Mouse (Mus musculus): ENCODE data around the gene Gm8677. TPM values are rescaled to one million over a fixed set of nuclear protein-coding genes. Genes with fewer than 3 reads are reported as not detected.

The Gm8677 gene
- not detected in 2 replicates for polyA plus RNA-seq (2012; rRNA removed)

DNA sequence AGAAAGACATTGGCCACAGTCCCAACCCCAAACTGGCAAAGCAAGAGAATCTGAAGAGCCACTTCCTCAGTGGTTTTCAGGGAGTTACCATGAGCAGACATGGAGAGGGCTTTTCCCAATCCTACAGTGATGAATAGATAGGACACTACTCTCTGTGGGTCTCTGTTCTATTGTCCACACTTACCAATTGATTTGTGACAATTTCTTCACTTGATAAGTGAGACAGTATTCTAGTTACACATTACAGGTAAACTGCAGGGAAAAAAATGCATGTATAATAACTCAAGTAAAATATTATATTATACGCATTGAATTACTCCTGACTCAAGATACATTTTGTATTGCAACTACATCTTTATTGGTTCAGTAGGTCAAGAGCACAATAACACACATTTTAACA lies at the start of gene Gm8677:
TSS of gene Gm8677 (minus strand) at position 101 of the 400 bp plus-strand sequence.

DNA sequence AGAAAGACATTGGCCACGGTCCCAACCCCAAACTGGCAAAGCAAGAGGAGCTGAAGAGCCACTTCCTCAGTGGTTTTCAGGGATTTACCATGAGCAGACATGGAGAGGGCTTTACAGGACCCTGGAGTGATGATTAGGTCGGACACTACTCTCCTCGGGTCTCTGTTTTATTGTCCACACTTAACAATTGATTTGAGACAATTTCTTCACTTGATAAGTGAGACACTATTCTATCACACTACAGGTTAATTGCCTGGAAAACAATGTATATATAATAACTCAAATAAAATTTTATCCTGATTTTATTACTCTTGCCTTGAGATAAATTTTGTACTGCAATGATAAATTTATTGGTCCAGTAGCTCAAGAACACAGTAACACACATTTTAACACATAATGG lies 30.6 kb upstream of the Gm8677 start, which contains the start of gene Gm4201:
TSS of gene Gm4201 (minus strand) at position 101 of the 400 bp plus-strand sequence.

DNA sequence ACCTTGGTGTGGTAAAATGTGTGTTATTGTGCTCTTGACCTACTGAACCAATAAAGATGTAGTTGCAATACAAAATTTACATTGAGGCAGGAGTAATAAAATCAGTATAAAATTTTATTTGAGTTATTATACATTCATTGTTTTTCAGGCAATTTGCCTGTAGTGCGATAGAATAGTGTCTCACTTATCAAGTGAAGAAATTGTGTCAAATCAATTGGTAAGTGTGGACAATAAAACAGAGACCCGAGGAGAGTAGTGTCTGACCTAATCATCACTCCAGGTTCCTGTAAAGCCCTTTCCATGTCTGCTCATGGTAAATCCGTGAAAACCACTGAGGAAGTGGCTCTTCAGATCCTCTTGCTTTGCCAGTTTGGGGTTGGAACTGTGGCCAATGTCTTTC lies 12.0 kb downstream of the Gm8677 start, which contains the start of gene Vmn1r152:
TSS of gene Vmn1r152 (plus strand) at position 301 of the 400 bp plus-strand sequence.

DNA sequence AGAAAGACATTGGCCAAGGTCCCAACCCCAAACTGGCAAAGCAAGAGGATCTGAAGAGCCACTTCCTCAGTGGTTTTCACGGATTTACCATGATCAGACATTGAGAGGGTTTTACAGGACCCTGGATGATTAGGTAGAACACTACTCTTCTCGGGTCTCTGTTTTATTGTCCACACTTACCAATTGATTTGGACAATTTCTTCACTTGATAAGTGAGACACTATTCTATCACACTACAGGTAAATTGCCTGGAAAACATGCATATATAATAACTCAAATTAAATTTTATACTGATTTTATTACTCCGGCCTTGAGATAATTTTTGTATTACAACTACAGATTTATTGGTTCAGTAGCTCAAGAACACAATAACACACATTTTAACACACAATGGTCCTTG lies 35.1 kb downstream of the Gm8677 start, which contains the start of gene Vmn1r151:
TSS of gene Vmn1r151 (minus strand) at position 101 of the 400 bp plus-strand sequence.

Other genes starting within 250 kb of the Gm8677 start
- gene Gm4187, start 205.2 kb downstream of the Gm8677 start, polyA plus RNA-seq (2012; rRNA removed): not detected in 2 replicates
- gene Gm8660, start 163.8 kb downstream of the Gm8677 start, polyA plus RNA-seq (2012; rRNA removed): not detected in 2 replicates
- gene Vmn1r148, start 121.3 kb downstream of the Gm8677 start, polyA plus RNA-seq (2012; rRNA removed): not detected in 2 replicates
- gene Vmn1r149, start 96.7 kb downstream of the Gm8677 start, polyA plus RNA-seq (2012; rRNA removed): not detected in 2 replicates
- gene Gm10665, start 70.8 kb downstream of the Gm8677 start, polyA plus RNA-seq (2012; rRNA removed): not detected in 2 replicates
- gene Vmn1r151, start 35.2 kb downstream of the Gm8677 start, polyA plus RNA-seq (2012; rRNA removed): not detected in 2 replicates
- not detected in 2 replicates for gene Vmn1r152, start 11.9 kb downstream of the Gm8677 start, polyA plus RNA-seq (2012; rRNA removed)
- gene Gm4201, start 30.5 kb upstream of the Gm8677 start, polyA plus RNA-seq (2012; rRNA removed): not detected in 2 replicates
- gene Gm4565, start 53.2 kb upstream of the Gm8677 start, polyA plus RNA-seq (2012; rRNA removed): not detected in 2 replicates
- gene Vmn1r155, start 123.1 kb upstream of the Gm8677 start, polyA plus RNA-seq (2012; rRNA removed): not detected in 2 replicates
- not detected in 2 replicates for gene Gm8693, start 157.4 kb upstream of the Gm8677 start, polyA plus RNA-seq (2012; rRNA removed)
- gene Gm4567, start 184.8 kb upstream of the Gm8677 start, polyA plus RNA-seq (2012; rRNA removed): not detected in 2 replicates
- not detected in 2 replicates for gene Vmn1r157, start 226.8 kb upstream of the Gm8677 start, polyA plus RNA-seq (2012; rRNA removed)

Data from colon, adult 2 months (tissue).